Mouse (Mus musculus) lung, embryonic 15.5 days (tissue): Measurements from ENCODE around the gene Pgm1. TPM values are rescaled to one million over a fixed set of nuclear protein-coding genes. Genes with fewer than 3 reads are reported as not detected.
A peak's percentile ranks its signal among the peaks of the same experiment; 100 is the strongest.

ENCODE experiments used
- ATAC-seq: fragments of 200-750 bp; cut with Nextera tagmentation; 2 replicates; pipeline ENCODE4 v1.8.0; 2017; ENCODE audit warnings: moderate number of reproducible peaks, borderline replicate concordance; ENCODE audit not compliant: low FRiP score, low TSS enrichment; ENCODE audit errors: extremely low read depth
- H3K27ac ChIP-seq: fragments of 300-500 bp; sonication (generic); 2 replicates; pipeline ENCODE4 v1.5.1; 2015; ENCODE audit warnings: moderate library complexity, mild to moderate bottlenecking, inconsistent platforms
- H3K27me3 ChIP-seq: fragments of 300-500 bp; sonication (generic); 2 replicates; pipeline ENCODE4 v1.6.1; 2015; ENCODE audit warnings: inconsistent platforms
- H3K36me3 ChIP-seq: fragments of 300-500 bp; sonication (generic); 2 replicates; pipeline ENCODE4 v1.6.1; 2015; ENCODE audit warnings: inconsistent platforms
- H3K4me1 ChIP-seq: fragments of 300-500 bp; sonication (generic); 2 replicates; pipeline ENCODE4 v1.6.1; 2015; ENCODE audit warnings: inconsistent platforms
- H3K4me2 ChIP-seq: fragments of 300-500 bp; sonication (generic); 2 replicates; pipeline ENCODE4 v1.6.1; 2015; ENCODE audit warnings: inconsistent platforms, mild to moderate bottlenecking, moderate library complexity
- H3K4me3 ChIP-seq: fragments of 300-500 bp; sonication (generic); 2 replicates; pipeline ENCODE4 v1.5.1; 2015; ENCODE audit warnings: mild to moderate bottlenecking, inconsistent platforms
- H3K9ac ChIP-seq: fragments of 300-500 bp; sonication (generic); 2 replicates; pipeline ENCODE4 v1.6.1; 2015; ENCODE audit warnings: inconsistent platforms
- H3K9me3 ChIP-seq: fragments of 300-500 bp; sonication (generic); 2 replicates; pipeline ENCODE4 v1.6.1; 2016; ENCODE audit warnings: inconsistent platforms
- WGBS: fragments of 180-500 bp; shearing (Covaris S2); methylation state at CpG from one replicate; pipeline ENCODE4 v1.1.7; 2015; 5-methylcytosine and 5-hydroxymethylcytosine counted together
- polyA plus RNA-seq: library from polyadenylated mRNA; unstranded; fragments of >200 nt; fragmentation: Nextera tagmentation; extraction: Ambion mirVana; gene quantifications from 2 replicates; pipeline ENCODE4 v1.2.1, GENCODE M21; 2015

The Pgm1 gene
- polyA plus RNA-seq, 1 experiment from 2014 or later, result 79.2 TPM

- Histone ChIP-seq H3K4me3 (no peak overlapping the region), H3K9me3 (no peaks in the 10 kb centered on the region), H3K4me2 (no peak overlapping the region), H3K4me1 (peaks cover 19% of the 10 kb centered on the region), H3K36me3 (no peaks in the 10 kb centered on the region), H3K27me3 (no peaks in the 10 kb centered on the region), H3K27ac (no peak overlapping the region), H3K9ac (no peak overlapping the region)
- peak; percentile 31; the same call in 1 of the 2 replicates for ATAC-seq
- WGBS, result 25% methylated on average over 16 of the region's 16 CpGs
Observed at GRCm38 (mm10) chr4:99939711-99940505, 10.7 kb downstream of the Pgm1 start.

GRCm38 (mm10) chr4:99941655-99942414, 12.6 kb downstream of the Pgm1 start:
- Histone ChIP-seq H3K4me3 (no peak overlapping the region), H3K9me3 (no peaks in the 10 kb centered on the region), H3K27me3 (no peaks in the 10 kb centered on the region), H3K36me3 (no peaks in the 10 kb centered on the region), H3K27ac (no peak overlapping the region), H3K4me1 (peaks cover 19% of the 10 kb centered on the region), H3K9ac (no peak overlapping the region), H3K4me2 (no peak overlapping the region)
- 50% methylated on average over 10 of the region's 10 CpGs for WGBS
- ATAC-seq, result peak; percentile 36; the same call in 1 of the 2 replicates

GRCm38 (mm10) chr4:99944606-99945005, 15.4 kb downstream of the Pgm1 start:
- Histone ChIP-seq H3K4me3 (no peak overlapping the region), H3K27ac (no peak overlapping the region), H3K4me2 (no peak overlapping the region), H3K9me3 (no peaks in the 10 kb centered on the region), H3K9ac (no peak overlapping the region), H3K27me3 (no peaks in the 10 kb centered on the region), H3K4me1 (peaks cover 14% of the 10 kb centered on the region), H3K36me3 (no peaks in the 10 kb centered on the region)
- no peak for ATAC-seq
- 77% methylated on average over 2 of the region's 2 CpGs for WGBS

- H3K4me1 ChIP-seq, result peaks cover 12% of the 10 kb centered on the region
- H3K9me3 ChIP-seq, result no peaks in the 10 kb centered on the region
- H3K4me2 ChIP-seq, result no peak overlapping the region
- no peaks in the 10 kb centered on the region for H3K27me3 ChIP-seq
- no peaks in the 10 kb centered on the region for H3K36me3 ChIP-seq
- no peak overlapping the region for H3K4me3 ChIP-seq
- no peak for ATAC-seq
- H3K27ac ChIP-seq, result no peak overlapping the region
- H3K9ac ChIP-seq, result no peak overlapping the region
- WGBS, result 74% methylated on average over 7 of the region's 7 CpGs
Observed at GRCm38 (mm10) chr4:99945011-99945410, 15.8 kb downstream of the Pgm1 start.

DNA sequence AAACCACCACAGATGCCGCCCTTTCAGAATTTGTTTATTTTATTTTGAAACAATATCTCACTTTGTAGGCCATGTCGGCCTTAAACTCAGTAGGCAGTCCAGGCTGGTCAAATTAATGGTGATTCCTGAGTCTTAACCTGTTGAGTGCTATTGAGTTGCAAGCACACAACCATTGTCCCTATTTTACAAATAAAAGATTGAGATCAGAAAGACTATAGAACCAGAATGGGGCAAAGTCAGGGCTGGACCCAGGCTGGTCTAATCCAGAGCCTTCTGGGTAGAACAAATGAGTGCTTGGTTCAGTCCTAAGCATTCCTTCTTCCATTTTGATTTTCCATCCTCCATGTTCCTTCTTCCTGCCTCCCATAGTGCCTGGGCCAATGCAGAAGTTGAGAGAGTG, 17.3 kb downstream of the Pgm1 start:
- Histone ChIP-seq H3K9ac (no peak overlapping the region), H3K4me2 (no peak overlapping the region), H3K4me1 (peaks cover 10% of the 10 kb centered on the region), H3K9me3 (no peaks in the 10 kb centered on the region), H3K27me3 (no peaks in the 10 kb centered on the region), H3K27ac (no peak overlapping the region), H3K36me3 (no peaks in the 10 kb centered on the region), H3K4me3 (no peak overlapping the region)
- WGBS, result 74% methylated on average over 2 of the region's 2 CpGs
- no peak for ATAC-seq

DNA sequence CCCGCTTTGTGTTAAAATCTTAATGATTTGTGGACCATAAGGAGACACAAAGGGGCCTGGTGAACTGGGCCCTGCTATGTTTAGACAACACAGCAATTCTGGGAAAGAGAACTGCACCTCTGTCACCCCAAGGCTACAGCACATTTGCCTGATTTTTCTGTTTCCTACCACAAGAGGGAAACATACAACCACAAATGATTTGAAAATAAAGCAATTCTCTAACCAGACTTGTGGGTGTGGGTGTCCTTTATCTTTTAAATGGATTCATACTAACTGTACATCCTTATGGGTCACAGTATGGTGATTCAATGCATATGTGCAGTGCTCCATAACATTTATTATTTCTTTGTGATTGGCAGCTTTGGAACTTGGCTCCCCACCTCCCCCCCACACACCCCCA, 18.0 kb downstream of the Pgm1 start:
- 62% methylated on average over 1 of the region's 1 CpGs for WGBS
- no peak for ATAC-seq

GRCm38 (mm10) chr4:99947896-99948295, 18.7 kb downstream of the Pgm1 start:
- WGBS, result 95% methylated on average over 1 of the region's 1 CpGs
- H3K4me3 ChIP-seq, result no peak overlapping the region
- no peaks in the 10 kb centered on the region for H3K4me1 ChIP-seq
- H3K27me3 ChIP-seq, result no peaks in the 10 kb centered on the region
- no peak overlapping the region for H3K9ac ChIP-seq
- H3K27ac ChIP-seq, result no peak overlapping the region
- no peak for ATAC-seq
- H3K9me3 ChIP-seq, result no peaks in the 10 kb centered on the region
- H3K36me3 ChIP-seq, result no peaks in the 10 kb centered on the region
- H3K4me2 ChIP-seq, result no peak overlapping the region

More for the DNA sequence above, 18.0 kb downstream of the Pgm1 start:
- Histone ChIP-seq H3K9ac (no peak overlapping the region), H3K27ac (0 out of 2 replicates have a peak overlapping the region, but pooled peaks have one; percentile 30), H3K4me3 (no peak overlapping the region), H3K4me2 (no peak overlapping the region), H3K4me1 (0 out of 2 replicates have a peak, but pooled peaks cover 4% of the 10 kb centered on the region), H3K27me3 (no peaks in the 10 kb centered on the region), H3K9me3 (no peaks in the 10 kb centered on the region), H3K36me3 (no peaks in the 10 kb centered on the region)

GRCm38 (mm10) chr4:99953904-99954303, 24.7 kb downstream of the Pgm1 start:
- WGBS, result 69% methylated on average over 2 of the region's 2 CpGs
- no peaks in the 10 kb centered on the region for H3K9me3 ChIP-seq
- no peak for ATAC-seq
- H3K27me3 ChIP-seq, result no peaks in the 10 kb centered on the region
- H3K4me1 ChIP-seq, result no peaks in the 10 kb centered on the region
- no peak overlapping the region for H3K9ac ChIP-seq
- no peaks in the 10 kb centered on the region for H3K36me3 ChIP-seq
- no peak overlapping the region for H3K4me2 ChIP-seq
- no peak overlapping the region for H3K4me3 ChIP-seq
- H3K27ac ChIP-seq, result no peak overlapping the region

DNA sequence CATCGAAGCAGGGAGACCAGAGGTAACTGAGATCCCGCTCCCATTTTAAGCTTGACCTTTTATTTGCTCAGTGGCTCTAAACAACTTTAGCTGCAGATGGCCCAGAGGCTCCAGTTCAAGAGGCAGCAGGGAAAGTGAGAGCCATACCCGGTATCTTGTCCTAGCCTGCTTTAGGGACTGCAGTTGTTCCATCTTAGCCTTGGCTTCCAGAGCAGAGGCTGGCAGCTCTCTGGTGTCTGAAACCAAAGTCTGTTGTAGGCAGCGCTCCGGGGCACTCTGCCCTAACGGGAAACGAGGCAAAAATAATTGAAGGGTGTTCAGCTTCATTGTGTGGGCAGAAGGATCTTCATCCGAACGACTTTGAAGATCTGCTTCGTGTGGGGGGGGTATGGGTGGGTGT, 26.2 kb downstream of the Pgm1 start:
- Histone ChIP-seq H3K27ac (no peak overlapping the region), H3K4me1 (no peaks in the 10 kb centered on the region), H3K9me3 (no peaks in the 10 kb centered on the region), H3K27me3 (no peaks in the 10 kb centered on the region), H3K9ac (no peak overlapping the region), H3K4me2 (no peak overlapping the region), H3K4me3 (no peak overlapping the region), H3K36me3 (no peaks in the 10 kb centered on the region)
- 78% methylated on average over 10 of the region's 10 CpGs for WGBS
- no peak for ATAC-seq

GRCm38 (mm10) chr4:99957186-99957585, 28.0 kb downstream of the Pgm1 start:
- Histone ChIP-seq H3K4me1 (no peaks in the 10 kb centered on the region), H3K9me3 (no peaks in the 10 kb centered on the region), H3K4me2 (no peak overlapping the region), H3K36me3 (no peaks in the 10 kb centered on the region), H3K27me3 (no peaks in the 10 kb centered on the region), H3K4me3 (no peak overlapping the region), H3K27ac (no peak overlapping the region), H3K9ac (no peak overlapping the region)
- no peak for ATAC-seq
- 80% methylated on average over 4 of the region's 4 CpGs for WGBS

GRCm38 (mm10) chr4:99958084-99958815, 29.0 kb downstream of the Pgm1 start:
- Histone ChIP-seq H3K36me3 (no peaks in the 10 kb centered on the region), H3K4me3 (no peak overlapping the region), H3K4me2 (no peak overlapping the region), H3K27ac (no peak overlapping the region), H3K9ac (no peak overlapping the region), H3K9me3 (no peaks in the 10 kb centered on the region), H3K4me1 (no peaks in the 10 kb centered on the region), H3K27me3 (no peaks in the 10 kb centered on the region)
- ATAC-seq, result no peak
- 81% methylated on average over 7 of the region's 7 CpGs for WGBS

DNA sequence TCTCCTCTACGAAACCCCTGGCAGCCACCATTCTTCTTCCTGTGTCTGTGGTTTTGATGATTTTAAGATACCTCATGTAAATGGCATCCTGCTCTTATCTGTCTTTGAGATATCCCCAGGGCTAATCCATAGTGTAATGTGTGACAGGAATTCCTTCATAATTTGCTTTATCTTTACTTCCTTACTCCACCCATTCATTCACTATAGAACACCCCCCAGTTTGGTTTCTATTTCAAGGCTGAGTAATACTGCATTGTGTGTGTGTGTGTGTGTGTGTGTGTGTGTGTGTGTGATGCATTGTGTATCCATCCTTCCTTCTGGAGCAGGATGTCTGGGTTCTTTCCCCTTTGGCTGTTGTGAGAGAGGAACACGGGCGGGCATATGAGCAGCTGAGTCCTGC, 30.1 kb downstream of the Pgm1 start:
- no peak overlapping the region for H3K4me2 ChIP-seq
- no peaks in the 10 kb centered on the region for H3K36me3 ChIP-seq
- no peak for ATAC-seq
- 55% methylated on average over 3 of the region's 3 CpGs for WGBS
- H3K4me1 ChIP-seq, result no peaks in the 10 kb centered on the region
- H3K4me3 ChIP-seq, result no peak overlapping the region
- no peaks in the 10 kb centered on the region for H3K9me3 ChIP-seq
- H3K27ac ChIP-seq, result no peak overlapping the region
- H3K9ac ChIP-seq, result no peak overlapping the region
- H3K27me3 ChIP-seq, result no peaks in the 10 kb centered on the region
